Mouse (Mus musculus): ENCODE results near the gene Wnt11.

DNA sequence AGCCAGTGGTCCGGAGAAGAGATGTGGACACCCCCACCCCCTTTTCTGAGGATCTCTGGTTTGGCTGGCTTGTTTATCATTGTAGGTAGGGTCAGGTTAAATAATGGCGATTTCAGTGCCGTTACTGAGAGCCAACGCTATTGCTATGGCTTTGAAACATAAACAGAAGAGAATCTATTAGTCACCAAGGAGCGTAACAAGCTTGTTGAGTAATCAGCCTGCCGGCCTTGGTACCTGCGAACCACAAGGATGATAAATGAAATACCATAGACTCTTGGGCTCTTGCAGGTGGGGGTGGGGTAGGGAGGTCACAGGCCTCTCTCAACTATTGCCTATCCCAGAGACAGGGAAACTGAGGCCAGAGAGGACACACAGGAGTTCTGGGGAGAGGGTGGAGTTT is 46.2 kb upstream of the Wnt11 start:
- TF ChIP-seq CTCF (conservative IDR thresholded peaks at IDR 0.05; ENCODE audit: insufficient read depth, insufficient read length, low read depth, low read length) (no peak), POLR2A (IDR thresholded peaks at IDR 0.05; ENCODE audit: low read depth, low read length) (no peak)

All from kidney, adult 2 months (tissue).